Mouse (Mus musculus): ENCODE data around the gene Zfp263. TPM values are rescaled to one million over a fixed set of nuclear protein-coding genes. Genes with fewer than 3 reads are reported as not detected.

The Zfp263 gene
- total RNA-seq (2021) = 1 to 10 TPM; 6.0 to 6.7 TPM
- long read RNA-seq, experiment 1, partial matches to known transcripts = 0 of 2 reads
- long read RNA-seq, experiment 1, other reads (novel, unspliced or antisense) = 0 of 2 reads
- long read RNA-seq, experiment 2, partial matches to known transcripts = 0 of 3 reads
- long read RNA-seq, experiment 2, other reads (novel, unspliced or antisense) = 0 of 3 reads

GRCm38 (mm10) chr16:3743503-3744185 is at the start of gene Zfp263:
Gene Zfp263, plus strand, starts transcription at chr16:3744093.
- intact Hi-C loops (cut with DNase I; ENCODE audit: low total_unique reads) = loop anchor here (10.0 kb wide), 1 partner anchor 101 kb away; the partner anchor contains the start of gene Zfp174
- DNase-seq = peak; percentile 89

- DNase-seq = no peak
- intact Hi-C loops (cut with DNase I; ENCODE audit: low total_unique reads) = no loop called here
These were observed 44.6 kb upstream of the Zfp263 start for GRCm38 (mm10) chr16:3699281-3699680.

GRCm38 (mm10) chr16:3700893-3701292 is 43.0 kb upstream of the Zfp263 start:
- intact Hi-C loops (cut with DNase I; ENCODE audit: low total_unique reads) = no loop called here
- DNase-seq = no peak

GRCm38 (mm10) chr16:3706680-3707079 is 37.2 kb upstream of the Zfp263 start:
- intact Hi-C loops (cut with DNase I; ENCODE audit: low total_unique reads) = no loop called here
- no peak for DNase-seq

GRCm38 (mm10) chr16:3714731-3715130 is 29.2 kb upstream of the Zfp263 start:
- DNase-seq = no peak
- intact Hi-C loops (cut with DNase I; ENCODE audit: low total_unique reads) = no loop called here

- DNase-seq = no peak
- intact Hi-C loops (cut with DNase I; ENCODE audit: low total_unique reads) = no loop called here
These were observed 25.9 kb upstream of the Zfp263 start, which contains the start of gene Mefv for GRCm38 (mm10) chr16:3717980-3718379. Gene Mefv, minus strand, starts transcription at chr16:3718097.

GRCm38 (mm10) chr16:3723231-3723630 is 20.7 kb upstream of the Zfp263 start:
- no peak for DNase-seq
- intact Hi-C loops (cut with DNase I; ENCODE audit: low total_unique reads) = no loop called here

GRCm38 (mm10) chr16:3727980-3728720 is 15.7 kb upstream of the Zfp263 start:
- intact Hi-C loops (cut with DNase I; ENCODE audit: low total_unique reads) = no loop called here

GRCm38 (mm10) chr16:3732612-3733011 is 11.3 kb upstream of the Zfp263 start:
- DNase-seq = no peak
- intact Hi-C loops (cut with DNase I; ENCODE audit: low total_unique reads) = no loop called here

More at GRCm38 (mm10) chr16:3727980-3728720, 15.7 kb upstream of the Zfp263 start:
- DNase-seq = no peak

- DNase-seq = no peak
- intact Hi-C loops (cut with DNase I; ENCODE audit: low total_unique reads) = no loop called here
These were observed 10.6 kb upstream of the Zfp263 start for GRCm38 (mm10) chr16:3733198-3733732.

GRCm38 (mm10) chr16:3742466-3742865 is 1.4 kb upstream of the Zfp263 start:
- DNase-seq = no peak
- intact Hi-C loops (cut with DNase I; ENCODE audit: low total_unique reads) = loop anchor here (10.0 kb wide), 1 partner anchor 102 kb away; the partner anchor contains the start of gene Zfp174

- DNase-seq = no peak
- intact Hi-C loops (cut with DNase I; ENCODE audit: low total_unique reads) = loop anchor here (10.0 kb wide), 1 partner anchor 101 kb away; the partner anchor contains the start of gene Zfp174
These were observed 350 bp downstream of the Zfp263 start for GRCm38 (mm10) chr16:3744186-3744700.

GRCm38 (mm10) chr16:3745656-3746055 is 1.8 kb downstream of the Zfp263 start:
- intact Hi-C loops (cut with DNase I; ENCODE audit: low total_unique reads) = loop anchor here (10.0 kb wide), 1 partner anchor 99 kb away; the partner anchor contains the start of gene Zfp174
- DNase-seq = no peak

GRCm38 (mm10) chr16:3748976-3749375 is 5.1 kb downstream of the Zfp263 start:
- intact Hi-C loops (cut with DNase I; ENCODE audit: low total_unique reads) = loop anchor here (10.0 kb wide), 1 partner anchor 96 kb away; the partner anchor contains the start of gene Zfp174
- no peak for DNase-seq

GRCm38 (mm10) chr16:3771603-3772002 is 27.7 kb downstream of the Zfp263 start:
- no peak for DNase-seq
- intact Hi-C loops (cut with DNase I; ENCODE audit: low total_unique reads) = no loop called here

GRCm38 (mm10) chr16:3776365-3776764 is 32.5 kb downstream of the Zfp263 start:
- no peak for DNase-seq
- intact Hi-C loops (cut with DNase I; ENCODE audit: low total_unique reads) = no loop called here

GRCm38 (mm10) chr16:3777986-3778385 is 34.1 kb downstream of the Zfp263 start:
- no peak for DNase-seq
- intact Hi-C loops (cut with DNase I; ENCODE audit: low total_unique reads) = no loop called here

- DNase-seq = no peak
- intact Hi-C loops (cut with DNase I; ENCODE audit: low total_unique reads) = no loop called here
These were observed 37.3 kb downstream of the Zfp263 start for GRCm38 (mm10) chr16:3781237-3781636.

GRCm38 (mm10) chr16:3788394-3788793 is 44.5 kb downstream of the Zfp263 start:
- DNase-seq = no peak
- intact Hi-C loops (cut with DNase I; ENCODE audit: low total_unique reads) = no loop called here
